In the genomic region with DNA sequence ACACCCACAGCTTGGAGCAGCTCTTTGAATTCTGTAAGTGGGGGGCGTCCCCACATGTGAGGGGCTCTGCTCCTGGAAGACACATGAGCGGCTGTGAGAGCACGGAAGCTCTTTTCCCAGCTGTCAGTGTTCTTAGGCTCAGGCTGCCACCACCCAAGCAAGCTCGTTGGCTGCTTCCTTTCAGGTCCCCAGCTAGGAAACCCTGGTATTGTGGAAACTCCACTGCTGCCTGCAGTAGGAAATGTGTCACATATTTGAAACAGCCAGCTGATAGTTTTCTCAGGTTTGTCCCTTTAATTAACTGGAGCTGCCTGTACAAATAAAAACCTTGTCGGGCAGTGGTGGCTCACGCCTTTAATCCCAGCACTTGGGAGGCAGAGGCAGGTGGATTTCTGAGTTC, we compare ENCODE assay signal across 14 mouse cellular contexts.
"Had no signal": no experiment of that assay in that cellular context is flagged by ENCODE, and none has a peak within 500 bp of the region (broad histone marks: within the 10 kb centered on the region; RNA-seq: fewer than 3 reads in every experiment).

No protein-coding gene starts in this region.

- H3K9me3 ChIP-seq: limb, embryonic 10.5 days; liver, embryonic 13.5 days; lung, embryonic 15.5 days; midbrain, embryonic 15.5 days; neural tube, embryonic 12.5 days had no signal

- H3K36me3 ChIP-seq: midbrain, embryonic 15.5 days had no signal

- DNase-seq: kidney, postnatal 25 days; liver, embryonic 13.5 days; liver, postnatal 0 days; lung, postnatal 14 days; thymus, adult 18-20 months; thymus, postnatal 14 days had no signal

- H3K4me3 ChIP-seq: left cerebral cortex, adult 2 months; limb, embryonic 10.5 days; liver, embryonic 13.5 days; lung, embryonic 15.5 days; megakaryocyte, embryonic 14.5 days; midbrain, embryonic 15.5 days; neural tube, embryonic 12.5 days had no signal

- ATAC-seq: liver, postnatal 0 days; midbrain, embryonic 15.5 days had no signal

- H3K4me1 ChIP-seq: liver, embryonic 13.5 days; lung, embryonic 15.5 days; midbrain, embryonic 15.5 days; neural tube, embryonic 12.5 days had no signal

- H3K9ac ChIP-seq: liver, embryonic 13.5 days; liver, postnatal 0 days; lung, embryonic 15.5 days; midbrain, embryonic 15.5 days; neural tube, embryonic 12.5 days had no signal

- H3K27ac ChIP-seq: left cerebral cortex, adult 2 months; limb, embryonic 10.5 days; liver, embryonic 13.5 days; lung, embryonic 15.5 days; macrophage; midbrain, embryonic 15.5 days; neural tube, embryonic 12.5 days had no signal

- H3K4me2 ChIP-seq: liver, embryonic 13.5 days; lung, embryonic 15.5 days; midbrain, embryonic 11.5 days; midbrain, embryonic 15.5 days; neural tube, embryonic 12.5 days had no signal

- H3K27me3 ChIP-seq: liver, embryonic 13.5 days; lung, embryonic 15.5 days; midbrain, embryonic 15.5 days; neural tube, embryonic 12.5 days had no signal
